Mouse (Mus musculus): Measurements from ENCODE around the gene Pnrc2.

DNA sequence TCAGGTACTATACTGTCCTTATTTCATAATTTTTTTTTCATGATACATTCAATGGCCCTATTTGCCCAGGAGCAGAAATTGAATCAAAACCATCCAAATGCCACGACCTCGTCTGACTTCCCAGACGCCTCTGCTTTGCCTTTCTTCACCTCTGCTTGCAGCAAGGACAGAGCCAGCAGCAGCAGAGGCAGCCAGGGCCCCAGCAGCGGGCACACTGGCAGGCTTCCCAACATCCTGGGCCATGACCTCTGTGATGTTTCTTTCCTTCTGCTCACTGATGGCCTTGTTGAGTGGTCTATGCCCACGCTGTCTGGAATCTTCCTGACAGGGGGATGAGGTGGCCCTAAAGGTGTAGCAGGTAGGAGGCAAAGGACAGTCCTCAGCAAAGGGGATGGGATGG, 26.1 kb downstream of the Pnrc2 start:
- TF ChIP-seq CTCF (IDR thresholded peaks at IDR 0.05; ENCODE audit: borderline replicate concordance, insufficient read depth, low read depth, low read length) (no peak), POLR2A (IDR thresholded peaks at IDR 0.05; ENCODE audit: borderline replicate concordance, insufficient read depth, low read length) (no peak)
